Mouse (Mus musculus) limb, embryonic 14.5 days (tissue): Measurements from ENCODE around the gene Rab37. TPM values are rescaled to one million over a fixed set of nuclear protein-coding genes. Genes with fewer than 3 reads are reported as not detected.

Source experiments
- ATAC-seq: fragments of 200-750 bp; cut with Nextera tagmentation; 2 replicates; pipeline ENCODE4 v1.8.0; 2017; ENCODE audit warnings: low read depth, moderate number of reproducible peaks, moderate TSS enrichment; ENCODE audit not compliant: low FRiP score
- DNase-seq: peaks from one replicate; pipeline ENCODE4 v3.0.0-alpha.2; 2015; ENCODE audit warnings: low spot score
- H3K27ac ChIP-seq: fragments of 300-500 bp; sonication (generic); replicated peaks from 2 replicates; pipeline ENCODE4 v1.5.1; 2014; ENCODE audit warnings: low read depth, mild to moderate bottlenecking, low read length, moderate library complexity, mixed read lengths
- H3K27me3 ChIP-seq: fragments of 300-500 bp; sonication (generic); 2 replicates; pipeline ENCODE4 v1.6.1; 2014; ENCODE audit warnings: low read length, mixed read lengths; ENCODE audit not compliant: control insufficient read depth, insufficient read depth
- H3K36me3 ChIP-seq: fragments of 300-500 bp; sonication (generic); 2 replicates; pipeline ENCODE4 v1.6.1; 2014; ENCODE audit warnings: mild to moderate bottlenecking, low read length, moderate library complexity, mixed read lengths; ENCODE audit not compliant: control insufficient read depth, insufficient read depth
- H3K4me1 ChIP-seq: fragments of 300-500 bp; sonication (generic); 2 replicates; pipeline ENCODE4 v1.6.1; 2014; ENCODE audit warnings: antibody characterized with exemption, low read length, mixed read lengths; ENCODE audit not compliant: control insufficient read depth, insufficient read depth
- H3K4me2 ChIP-seq: fragments of 300-500 bp; sonication (generic); replicated peaks from 2 replicates; pipeline ENCODE4 v1.6.1; 2014; ENCODE audit warnings: low read depth, mild to moderate bottlenecking, low read length, moderate library complexity; ENCODE audit not compliant: severe bottlenecking
- H3K4me3 ChIP-seq: fragments of 300-500 bp; sonication (generic); replicated peaks from 2 replicates; pipeline ENCODE4 v1.5.1; 2014; ENCODE audit warnings: low read length
- H3K9ac ChIP-seq: fragments of 300-500 bp; sonication (generic); 2 replicates; pipeline ENCODE4 v1.6.1; 2014; ENCODE audit warnings: mild to moderate bottlenecking, low read depth, low read length, moderate library complexity; ENCODE audit not compliant: severe bottlenecking
- H3K9me3 ChIP-seq: fragments of 300-500 bp; sonication (generic); 2 replicates; pipeline ENCODE4 v1.6.1; 2016; ENCODE audit warnings: low read length; ENCODE audit not compliant: control insufficient read depth
- POLR2A ChIP-seq: fragments of 200-500 bp; IDR thresholded peaks from 2 replicates; pipeline ENCODE4 v1.8.0; 2012; ENCODE audit warnings: inconsistent platforms, mild to moderate bottlenecking, moderate library complexity, borderline replicate concordance; ENCODE audit not compliant: insufficient read depth, insufficient read length; ENCODE audit errors: extremely low read depth
- WGBS: fragments of 180-500 bp; shearing (Covaris S2); extraction: QIAGEN DNeasy Blood & Tissue Kit; methylation state at CpG from one replicate; pipeline ENCODE4 v1.1.7; 2014; 5-methylcytosine and 5-hydroxymethylcytosine counted together
- polyA plus RNA-seq, 2 experiments: library from polyadenylated mRNA; depleted of rRNA in 1 of 2; stranded (reverse) in 1 of 2; unstranded in 1 of 2; fragments of >200 nt; fragmentation: Nextera tagmentation in 1 of 2; extraction: Ambion mirVana in 1 of 2; gene quantifications; 2 replicates each; pipeline versions ENCODE4 v1.2.1 to v1.2.3; 2012 to 2014

Gene Rab37
- polyA plus RNA-seq, 2 experiments: 1.5 TPM

- WGBS: 32% methylated on average over 6 of the region's 6 CpGs
Measured at GRCm38 (mm10) chr11:115150741-115151254, 59.6 kb downstream of the Rab37 start.

GRCm38 (mm10) chr11:115151755-115152429 lies 60.7 kb downstream of the Rab37 start:
- Histone ChIP-seq H3K9ac (no peak overlapping the region), H3K4me3 (peak overlapping the region; percentile 30), H3K4me1 (peaks cover 10% of the 10 kb centered on the region), H3K27me3 (peaks cover 21% of the 10 kb centered on the region), H3K9me3 (peaks cover 3% of the 10 kb centered on the region; the same call in 1 of the 2 replicates), H3K4me2 (peak overlapping the region; percentile 59), H3K27ac (no peak overlapping the region), H3K36me3 (no peaks in the 10 kb centered on the region)
- ATAC-seq: peak; percentile 70
- DNase-seq: peak; percentile 56
- TF ChIP-seq POLR2A: no peak
- 8% methylated on average over 15 of the region's 15 CpGs for WGBS

More at GRCm38 (mm10) chr11:115150741-115151254, 59.6 kb downstream of the Rab37 start:
- ATAC-seq (no peak), DNase-seq (no peak)
- H3K27me3 ChIP-seq: peaks cover 21% of the 10 kb centered on the region
- no peaks in the 10 kb centered on the region for H3K36me3 ChIP-seq
- no peak overlapping the region for H3K9ac ChIP-seq
- no peak overlapping the region for H3K27ac ChIP-seq
- H3K4me3 ChIP-seq: no peak overlapping the region
- no peak overlapping the region for H3K4me2 ChIP-seq
- no peak for TF ChIP-seq POLR2A
- H3K9me3 ChIP-seq: peaks cover 3% of the 10 kb centered on the region; the same call in 1 of the 2 replicates
- H3K4me1 ChIP-seq: peaks cover 10% of the 10 kb centered on the region

GRCm38 (mm10) chr11:115153088-115153487 lies 61.9 kb downstream of the Rab37 start:
- peaks cover 3% of the 10 kb centered on the region; the same call in 1 of the 2 replicates for H3K9me3 ChIP-seq
- H3K4me1 ChIP-seq: peaks cover 14% of the 10 kb centered on the region
- H3K9ac ChIP-seq: no peak overlapping the region
- DNase-seq (no peak), ATAC-seq (no peak)
- TF ChIP-seq POLR2A: no peak
- H3K4me2 ChIP-seq: no peak overlapping the region
- no peak overlapping the region for H3K27ac ChIP-seq
- whole genome bisulfite sequencing: 77% methylated on average over 9 of the region's 9 CpGs
- no peaks in the 10 kb centered on the region for H3K36me3 ChIP-seq
- H3K4me3 ChIP-seq: no peak overlapping the region
- H3K27me3 ChIP-seq: peaks cover 21% of the 10 kb centered on the region

- Histone ChIP-seq H3K4me3 (peak overlapping the region; percentile 30), H3K9ac (peak overlapping the region; percentile 31; the same call in 1 of the 2 replicates), H3K27ac (no peak overlapping the region), H3K9me3 (peaks cover 3% of the 10 kb centered on the region; the same call in 1 of the 2 replicates), H3K27me3 (peaks cover 21% of the 10 kb centered on the region), H3K4me1 (peaks cover 18% of the 10 kb centered on the region), H3K36me3 (no peaks in the 10 kb centered on the region), H3K4me2 (peak overlapping the region; percentile 48)
- ATAC-seq (peak; percentile 67), DNase-seq (peak; percentile 54)
- WGBS: 1% methylated on average over 23 of the region's 35 CpGs
- TF ChIP-seq POLR2A: no peak
Measured at GRCm38 (mm10) chr11:115153699-115154292, 62.6 kb downstream of the Rab37 start.

- DNase-seq (no peak), ATAC-seq (no peak)
- Histone ChIP-seq H3K27me3 (peaks cover 21% of the 10 kb centered on the region), H3K36me3 (no peaks in the 10 kb centered on the region), H3K9ac (no peak overlapping the region), H3K4me2 (no peak overlapping the region), H3K9me3 (no peaks in the 10 kb centered on the region), H3K27ac (no peak overlapping the region), H3K4me1 (peaks cover 18% of the 10 kb centered on the region), H3K4me3 (no peak overlapping the region)
- WGBS: 2% methylated on average over 5 of the region's 5 CpGs
- TF ChIP-seq POLR2A: no peak
Measured at GRCm38 (mm10) chr11:115155053-115155634, 63.9 kb downstream of the Rab37 start.
